Mouse (Mus musculus) erythroblast, embryonic 14.5 days (primary cell): ENCODE data around the gene Rnf180. TPM values are rescaled to one million over a fixed set of nuclear protein-coding genes. Genes with fewer than 3 reads are reported as not detected.

Source experiments
- H3K27me3 ChIP-seq: 2 replicates; pipeline ENCODE4 v1.6.1; 2012; ENCODE audit warnings: inconsistent platforms; ENCODE audit not compliant: control insufficient read depth
- H3K36me3 ChIP-seq: 2 replicates; pipeline ENCODE4 v1.6.1; 2012; ENCODE audit warnings: mild to moderate bottlenecking, inconsistent platforms; ENCODE audit not compliant: control insufficient read depth
- H3K4me1 ChIP-seq: 2 replicates; pipeline ENCODE4 v1.6.1; 2012; ENCODE audit warnings: inconsistent platforms; ENCODE audit not compliant: control insufficient read depth
- H3K4me3 ChIP-seq: replicated peaks from 2 replicates; pipeline ENCODE3; 2012; ENCODE audit warnings: moderate library complexity, mild to moderate bottlenecking, inconsistent platforms
- H3K9me3 ChIP-seq: 2 replicates; pipeline ENCODE4 v1.6.1; 2012; ENCODE audit warnings: low read length, inconsistent platforms, mixed read lengths; ENCODE audit not compliant: control insufficient read depth
- GATA1 ChIP-seq: IDR thresholded peaks from 2 replicates; pipeline ENCODE4 v1.6.1; 2012; ENCODE audit warnings: low read length, inconsistent platforms, mixed read lengths
- TAL1 ChIP-seq: IDR thresholded peaks from 3 replicates; pipeline ENCODE4 v1.6.1; 2012; ENCODE audit warnings: low read length, inconsistent platforms, mixed read lengths
- polyA plus RNA-seq: library from polyadenylated mRNA; stranded (reverse); fragments of >175 nt; gene quantifications from 2 replicates; pipeline ENCODE4 v1.2.3, GENCODE M21; 2012

Rnf180 gene
- polyA plus RNA-seq, 1 experiment, result not detected

DNA sequence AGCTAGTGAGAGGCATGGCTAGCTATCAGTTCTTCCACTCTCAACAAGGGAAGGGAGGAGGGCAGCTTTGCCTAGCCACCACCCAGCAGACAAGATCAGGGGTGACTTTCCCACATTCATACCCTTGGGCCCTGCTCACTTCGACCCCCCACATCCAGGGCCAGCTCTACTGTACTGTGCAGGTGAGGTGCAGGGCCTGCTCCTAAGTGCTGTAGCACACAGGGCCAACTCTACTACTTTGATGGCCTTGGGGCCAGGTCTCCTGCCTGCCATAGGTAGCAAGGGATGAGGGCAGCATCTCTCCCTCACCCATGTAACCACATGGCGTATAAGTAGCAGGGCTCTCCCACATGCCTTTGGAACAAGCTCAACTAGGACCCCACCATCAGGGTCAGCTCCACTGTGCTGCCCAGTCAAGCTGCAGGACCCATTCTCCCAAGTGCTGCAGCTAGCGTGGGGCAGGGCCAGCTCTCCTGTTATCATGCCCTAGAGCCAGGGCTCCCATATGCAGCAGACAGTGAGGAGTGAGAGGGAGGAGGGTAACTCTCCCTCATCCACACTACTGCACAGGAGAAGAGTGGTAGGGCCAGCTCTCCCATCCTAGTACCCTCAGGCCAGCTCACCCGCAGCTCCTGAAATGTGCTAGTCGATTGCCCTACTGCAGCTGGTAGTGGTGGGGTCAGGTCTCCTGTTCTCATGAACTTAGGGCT lies 72.4 kb downstream of the Rnf180 start:
- Histone ChIP-seq H3K4me1 (no peaks in the 10 kb centered on the region), H3K9me3 (no peaks in the 10 kb centered on the region), H3K4me3 (no peak overlapping the region), H3K27me3 (no peaks in the 10 kb centered on the region), H3K36me3 (no peaks in the 10 kb centered on the region)
- no peak for TF ChIP-seq GATA1
- TF ChIP-seq TAL1, result no peak

DNA sequence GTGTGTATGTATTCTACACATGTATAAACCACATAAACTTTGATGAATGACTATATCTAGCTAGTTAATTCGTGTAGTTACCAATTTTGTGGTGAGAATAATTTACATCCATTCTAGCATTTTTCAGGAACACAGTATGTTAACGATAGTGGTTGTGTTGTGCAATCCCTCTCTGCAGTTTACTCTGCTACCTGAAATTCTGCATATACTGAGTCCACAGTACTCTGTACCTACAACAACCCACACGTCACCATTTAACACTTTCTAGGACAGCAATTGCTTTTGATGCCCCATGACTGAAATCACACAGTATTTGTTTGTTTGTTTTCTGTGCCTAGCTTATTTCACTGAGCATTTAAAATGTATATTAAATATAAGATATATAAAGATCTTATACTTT lies 83.9 kb downstream of the Rnf180 start:
- no peak overlapping the region for H3K4me3 ChIP-seq
- no peaks in the 10 kb centered on the region for H3K4me1 ChIP-seq
- no peaks in the 10 kb centered on the region for H3K36me3 ChIP-seq
- TF ChIP-seq GATA1 (no peak), TAL1 (no peak)
- H3K27me3 ChIP-seq, result no peaks in the 10 kb centered on the region
- no peaks in the 10 kb centered on the region for H3K9me3 ChIP-seq

DNA sequence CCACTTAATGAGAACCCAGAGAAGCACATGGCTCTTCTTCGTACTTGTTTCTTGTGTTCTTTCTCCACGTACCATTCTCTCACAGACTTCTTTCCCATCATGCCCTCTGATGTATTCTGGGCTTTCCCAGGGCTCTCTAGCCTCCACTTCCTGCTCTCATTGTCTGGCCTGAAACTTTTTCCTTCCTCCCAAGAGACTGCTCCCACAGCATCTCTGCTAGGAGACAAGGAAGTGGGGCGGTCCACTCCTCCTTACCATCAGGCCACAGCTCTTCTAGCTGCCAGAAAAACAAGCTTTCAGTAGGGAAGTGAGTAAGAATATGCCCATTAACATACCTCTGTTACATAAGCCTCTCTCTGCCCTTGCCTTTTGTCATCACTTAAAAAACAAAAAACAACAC lies 90.8 kb downstream of the Rnf180 start:
- H3K4me1 ChIP-seq, result no peaks in the 10 kb centered on the region
- no peak overlapping the region for H3K4me3 ChIP-seq
- H3K36me3 ChIP-seq, result no peaks in the 10 kb centered on the region
- TF ChIP-seq GATA1 (no peak), TAL1 (no peak)
- H3K9me3 ChIP-seq, result no peaks in the 10 kb centered on the region
- H3K27me3 ChIP-seq, result no peaks in the 10 kb centered on the region

DNA sequence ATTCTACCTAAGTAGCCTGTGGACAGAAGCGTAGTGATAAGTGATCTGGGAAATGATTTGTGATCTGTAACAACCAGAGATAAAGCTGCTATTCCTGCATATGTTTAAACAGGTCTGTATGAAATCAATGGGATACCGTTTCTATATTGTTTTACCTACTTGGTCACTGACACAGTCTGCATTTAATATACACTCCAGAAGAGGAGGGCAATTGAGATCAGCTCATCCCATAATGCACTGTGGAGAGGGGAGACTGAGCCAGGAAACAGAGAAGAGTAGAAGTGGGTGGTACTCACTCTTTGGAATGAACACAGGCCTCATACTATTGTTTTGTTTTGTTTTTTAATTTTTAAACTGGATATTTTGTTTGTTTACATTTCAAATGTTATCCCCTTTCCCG lies 96.0 kb downstream of the Rnf180 start:
- Histone ChIP-seq H3K36me3 (no peaks in the 10 kb centered on the region), H3K27me3 (no peaks in the 10 kb centered on the region), H3K4me1 (no peaks in the 10 kb centered on the region), H3K4me3 (no peak overlapping the region), H3K9me3 (no peaks in the 10 kb centered on the region)
- TF ChIP-seq TAL1 (no peak), GATA1 (no peak)

DNA sequence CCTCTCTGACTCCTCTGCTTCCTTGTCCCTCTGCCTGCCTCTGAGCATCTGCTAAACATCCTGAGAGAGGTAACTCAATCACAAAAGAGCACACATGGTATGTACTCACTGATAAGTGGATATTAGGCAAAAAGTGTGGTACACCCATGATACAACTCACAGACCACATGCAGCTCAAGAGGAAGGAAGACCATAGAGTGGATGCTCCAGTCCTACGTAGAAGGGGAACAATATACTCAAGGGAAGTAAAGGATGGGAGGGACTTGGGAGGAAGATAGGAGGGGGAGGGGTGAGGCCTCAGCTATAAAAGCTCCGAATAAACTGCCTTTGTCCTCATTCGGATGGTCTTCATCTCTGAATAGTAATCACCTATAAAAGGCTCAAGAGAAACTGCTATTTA lies 96.6 kb downstream of the Rnf180 start:
- Histone ChIP-seq H3K4me3 (no peak overlapping the region), H3K4me1 (no peaks in the 10 kb centered on the region), H3K27me3 (no peaks in the 10 kb centered on the region), H3K9me3 (no peaks in the 10 kb centered on the region), H3K36me3 (no peaks in the 10 kb centered on the region)
- TF ChIP-seq TAL1 (no peak), GATA1 (no peak)

DNA sequence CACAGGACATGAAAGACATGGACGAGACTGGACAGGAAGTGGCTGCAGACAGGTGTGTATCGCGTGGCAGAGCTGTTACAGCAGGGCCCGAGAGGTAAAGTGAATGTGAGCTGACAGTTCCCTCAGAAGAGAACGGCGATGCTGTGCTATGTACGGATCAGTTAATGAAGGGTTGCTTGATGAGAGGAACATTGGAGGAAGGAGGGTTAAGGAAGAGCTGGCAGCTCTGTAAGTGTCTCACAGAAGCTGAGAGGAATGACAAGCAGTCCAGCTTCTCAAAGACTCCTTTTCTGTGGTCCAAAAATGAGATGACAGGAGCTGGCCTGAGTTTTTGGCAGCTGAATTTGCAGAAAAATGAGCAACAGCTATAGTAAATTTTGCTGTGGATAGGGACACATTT lies 101.0 kb downstream of the Rnf180 start:
- Histone ChIP-seq H3K36me3 (no peaks in the 10 kb centered on the region), H3K4me3 (no peak overlapping the region), H3K4me1 (no peaks in the 10 kb centered on the region), H3K27me3 (no peaks in the 10 kb centered on the region), H3K9me3 (no peaks in the 10 kb centered on the region)
- TF ChIP-seq TAL1 (no peak), GATA1 (no peak)

DNA sequence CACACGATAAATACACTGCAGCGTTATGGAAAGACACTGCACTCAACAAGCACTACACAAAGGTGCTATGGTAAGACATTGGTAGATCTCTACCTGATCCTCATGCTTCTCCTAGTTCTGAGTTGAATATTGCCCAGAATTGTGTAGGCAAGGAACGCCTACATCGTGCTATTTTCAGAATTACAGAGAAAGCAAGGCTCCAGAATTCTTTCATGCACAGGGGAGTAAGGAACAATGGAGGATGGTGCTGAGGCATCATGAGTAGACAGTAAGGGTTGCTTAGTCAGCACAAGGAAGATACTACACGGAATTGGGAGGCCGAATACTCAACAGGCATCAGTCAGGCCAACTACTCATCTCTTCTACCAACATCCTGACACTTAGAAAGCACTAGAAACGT lies 105.9 kb downstream of the Rnf180 start:
- Histone ChIP-seq H3K4me3 (no peak overlapping the region), H3K9me3 (no peaks in the 10 kb centered on the region), H3K36me3 (no peaks in the 10 kb centered on the region), H3K4me1 (no peaks in the 10 kb centered on the region), H3K27me3 (no peaks in the 10 kb centered on the region)
- no peak for TF ChIP-seq GATA1
- no peak for TF ChIP-seq TAL1

DNA sequence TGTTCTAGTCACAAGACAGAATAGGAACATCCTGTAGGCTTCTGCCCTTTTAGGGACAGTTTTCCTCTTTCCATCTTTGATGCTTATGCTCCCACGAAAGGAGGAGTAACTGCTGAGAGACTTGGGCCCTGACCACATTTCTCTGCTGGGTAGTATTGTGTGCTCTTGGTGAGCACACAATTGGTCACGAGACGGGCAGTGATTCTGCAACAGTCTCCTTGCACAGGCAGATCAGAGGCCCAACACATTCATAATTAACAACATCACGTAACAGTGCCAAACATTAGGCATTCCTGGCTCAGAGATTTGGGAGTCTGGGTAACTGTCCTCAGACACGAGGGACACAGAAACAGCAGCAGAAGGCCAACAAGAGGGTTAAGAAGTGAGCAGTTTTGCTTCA lies 113.8 kb downstream of the Rnf180 start:
- Histone ChIP-seq H3K36me3 (no peaks in the 10 kb centered on the region), H3K9me3 (no peaks in the 10 kb centered on the region), H3K27me3 (no peaks in the 10 kb centered on the region), H3K4me3 (no peak overlapping the region), H3K4me1 (no peaks in the 10 kb centered on the region)
- TF ChIP-seq GATA1 (no peak), TAL1 (no peak)

DNA sequence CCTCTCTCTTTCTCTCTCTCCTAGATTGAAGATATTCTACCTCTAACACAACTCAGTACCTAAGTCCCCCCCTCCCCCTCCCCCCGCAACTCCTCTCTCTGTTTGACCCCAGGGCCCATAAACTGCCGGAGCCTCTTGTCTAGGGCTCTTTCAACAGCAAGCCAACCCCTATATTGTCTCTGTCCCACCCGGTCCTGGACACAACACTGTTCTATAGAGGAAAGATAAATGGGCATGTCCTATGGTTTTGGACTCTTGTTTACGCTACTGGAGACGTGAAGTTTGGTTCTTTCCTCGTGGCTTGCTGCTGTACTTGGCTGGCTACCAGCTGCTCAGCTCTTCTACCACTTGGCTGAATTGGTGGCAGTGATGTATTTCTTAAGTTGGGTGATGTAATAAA lies 129.2 kb downstream of the Rnf180 start:
- Histone ChIP-seq H3K4me3 (no peak overlapping the region), H3K27me3 (no peaks in the 10 kb centered on the region), H3K9me3 (no peaks in the 10 kb centered on the region), H3K36me3 (no peaks in the 10 kb centered on the region), H3K4me1 (no peaks in the 10 kb centered on the region)
- no peak for TF ChIP-seq TAL1
- no peak for TF ChIP-seq GATA1

DNA sequence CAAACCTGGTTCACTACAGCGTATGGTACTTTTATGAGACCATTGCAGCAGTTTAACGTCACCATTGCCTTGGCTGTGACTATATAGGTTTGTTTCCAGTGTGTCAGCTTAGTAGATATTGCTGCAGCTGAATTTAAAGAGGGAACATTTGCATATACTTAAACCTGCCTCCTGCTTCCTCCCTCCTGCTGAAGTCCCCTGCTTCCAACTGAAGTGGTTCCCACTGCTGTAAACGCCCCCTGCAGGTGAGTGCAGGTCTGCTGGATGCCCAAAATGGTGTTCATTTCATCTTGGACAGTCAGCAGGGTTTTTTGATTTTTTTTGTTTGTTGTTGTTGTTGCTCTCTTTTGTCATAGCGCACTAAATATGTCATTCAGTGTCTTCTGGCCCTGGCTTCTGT lies 140.7 kb downstream of the Rnf180 start:
- no peak overlapping the region for H3K4me3 ChIP-seq
- H3K9me3 ChIP-seq, result no peaks in the 10 kb centered on the region
- peaks cover 2% of the 10 kb centered on the region for H3K4me1 ChIP-seq
- TF ChIP-seq TAL1 (no peak), GATA1 (no peak)
- no peaks in the 10 kb centered on the region for H3K27me3 ChIP-seq
- H3K36me3 ChIP-seq, result no peaks in the 10 kb centered on the region
